Mouse (Mus musculus) myocyte (in vitro differentiated cells): ENCODE results near the gene Ndufc1. TPM values are rescaled to one million over a fixed set of nuclear protein-coding genes. Genes with fewer than 3 reads are reported as not detected.

Experiments
- H3K27me3 ChIP-seq: one replicate; pipeline ENCODE4 v1.6.1; 2011; ENCODE audit not compliant: control insufficient read depth, insufficient read depth, insufficient read length
- H3K36me3 ChIP-seq: one replicate; pipeline ENCODE4 v1.6.1; 2011; ENCODE audit not compliant: control insufficient read depth, insufficient read depth
- H3K4me2 ChIP-seq: one replicate; pipeline ENCODE4 v1.6.1; 2011; ENCODE audit warnings: low read depth, control low read depth
- H3K4me3 ChIP-seq: one replicate; pipeline ENCODE4 v1.5.1; 2011; ENCODE audit warnings: mild to moderate bottlenecking, control low read depth, moderate library complexity
- H3K79me2 ChIP-seq: one replicate; pipeline ENCODE4 v1.6.1; 2011; ENCODE audit not compliant: control insufficient read depth, insufficient read depth
- H3ac ChIP-seq: one replicate; pipeline ENCODE4 v1.6.1; 2011; ENCODE audit not compliant: control insufficient read depth, insufficient read length
- CEBPB ChIP-seq: IDR thresholded peaks from 2 replicates; pipeline ENCODE4 v1.6.1; 2011; ENCODE audit warnings: mild to moderate bottlenecking, moderate library complexity; ENCODE audit not compliant: poor library complexity, insufficient read depth, severe bottlenecking
- E2F4 ChIP-seq: IDR thresholded peaks from one replicate; pipeline ENCODE4 v1.6.1; 2011; ENCODE audit warnings: mild to moderate bottlenecking, control low read depth, moderate library complexity; ENCODE audit not compliant: insufficient read depth
- MAX ChIP-seq: IDR thresholded peaks from one replicate; pipeline ENCODE4 v1.6.1; 2011; ENCODE audit warnings: low read depth, mild to moderate bottlenecking, control low read depth
- MYOD1 ChIP-seq, 3 experiments: IDR thresholded peaks; one replicate each; pipeline ENCODE4 v1.6.1; 2011; ENCODE audit warnings: control low read depth in 2 of 3, low read depth in 2 of 3, mild to moderate bottlenecking in 2 of 3, moderate library complexity in 1 of 3; ENCODE audit not compliant: insufficient read length in 2 of 3, control insufficient read depth in 1 of 3
- MYOG ChIP-seq, 3 experiments: IDR thresholded peaks; one replicate each; pipeline ENCODE4 v1.6.1; 2011; ENCODE audit warnings: control low read depth in 2 of 3, low read depth in 2 of 3, mild to moderate bottlenecking in 2 of 3; ENCODE audit not compliant: insufficient read length in 2 of 3, control insufficient read depth in 1 of 3, insufficient read depth in 1 of 3
- POLR2A ChIP-seq: IDR thresholded peaks from one replicate; pipeline ENCODE4 v1.6.1; 2011; ENCODE audit warnings: low read depth, mild to moderate bottlenecking, control low read depth, moderate library complexity; ENCODE audit not compliant: insufficient read length
- POLR2AphosphoS2 ChIP-seq: IDR thresholded peaks from one replicate; pipeline ENCODE4 v1.6.1; 2011; ENCODE audit warnings: low read depth, control low read depth; ENCODE audit not compliant: insufficient read length
- REST ChIP-seq: IDR thresholded peaks from one replicate; pipeline ENCODE4 v1.6.1; 2011; ENCODE audit warnings: mild to moderate bottlenecking, control low read depth, moderate library complexity; ENCODE audit not compliant: insufficient read depth, insufficient read length
- SRF ChIP-seq: IDR thresholded peaks from one replicate; pipeline ENCODE4 v1.6.1; 2011; ENCODE audit warnings: low read depth; ENCODE audit not compliant: control insufficient read depth, insufficient read length
- TCF12 ChIP-seq: IDR thresholded peaks from one replicate; pipeline ENCODE4 v1.6.1; 2011; ENCODE audit warnings: mild to moderate bottlenecking, control low read depth; ENCODE audit not compliant: poor library complexity, insufficient read depth, severe bottlenecking
- TCF3 ChIP-seq: IDR thresholded peaks from one replicate; pipeline ENCODE4 v1.6.1; 2011; ENCODE audit warnings: low read depth, control low read depth; ENCODE audit not compliant: insufficient read length
- USF1 ChIP-seq: IDR thresholded peaks from one replicate; pipeline ENCODE4 v1.6.1; 2011; ENCODE audit warnings: low read depth, mild to moderate bottlenecking, control low read depth, moderate library complexity
- polyA plus RNA-seq: library from polyadenylated mRNA; unstranded; fragments of >200 nt; fragmentation: generic; extraction: Trizol; gene quantifications from one replicate; pipeline ENCODE4 v1.2.1, GENCODE M21; 2012; ENCODE audit warnings: missing spikeins

The Ndufc1 gene
- polyA plus RNA-seq, 1 experiment: 584 TPM

DNA sequence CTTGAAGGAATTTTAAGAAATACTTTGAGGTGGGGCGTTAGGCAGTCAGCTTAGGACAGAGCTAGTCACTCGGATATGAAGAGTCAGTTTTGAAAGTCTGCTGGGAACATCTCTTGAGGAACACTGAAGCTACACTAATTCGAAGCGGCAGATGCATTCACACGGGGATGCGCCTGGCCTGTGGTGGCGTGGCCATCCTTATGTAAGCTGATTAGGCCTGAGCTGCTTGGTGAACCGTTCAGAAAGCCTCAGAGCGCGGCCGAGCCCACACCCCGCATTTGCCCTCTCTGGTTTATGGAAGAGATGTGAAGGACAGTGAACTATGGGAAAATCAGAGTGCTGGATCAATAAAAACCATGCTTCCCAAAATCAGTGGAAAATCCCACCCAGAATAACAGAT lies 25.4 kb downstream of the Ndufc1 start:
- Histone ChIP-seq H3K4me3 (no peak overlapping the region), H3ac (no peak overlapping the region), H3K4me2 (no peak overlapping the region), H3K36me3 (no peaks in the 10 kb centered on the region), H3K79me2 (no peaks in the 10 kb centered on the region), H3K27me3 (no peaks in the 10 kb centered on the region)
- TF ChIP-seq MYOG (IDR thresholded peaks at IDR 0.05; ENCODE audit: control insufficient read depth in 1 of 3, insufficient read depth in 1 of 3, insufficient read length in 2 of 3, low read depth in 2 of 3) (no peak), POLR2AphosphoS2 (no peak), POLR2A (no peak), USF1 (no peak), SRF (no peak), E2F4 (no peak), TCF3 (no peak), CEBPB (no peak), MYOD1 (IDR thresholded peaks at IDR 0.05; ENCODE audit: control insufficient read depth in 1 of 3, insufficient read length in 2 of 3, low read depth in 2 of 3) (no peak), MAX (no peak), REST (no peak), TCF12 (no peak)

- Histone ChIP-seq H3K36me3 (no peaks in the 10 kb centered on the region), H3K4me3 (no peak overlapping the region), H3K27me3 (no peaks in the 10 kb centered on the region), H3K79me2 (no peaks in the 10 kb centered on the region), H3K4me2 (no peak overlapping the region), H3ac (no peak overlapping the region)
- TF ChIP-seq POLR2AphosphoS2: no peak
- TF ChIP-seq TCF12: no peak
- TF ChIP-seq E2F4: no peak
- no peak for TF ChIP-seq USF1
- no peak for TF ChIP-seq TCF3
- TF ChIP-seq MAX: no peak
- TF ChIP-seq SRF: no peak
- TF ChIP-seq MYOD1 (IDR thresholded peaks at IDR 0.05; ENCODE audit: control insufficient read depth in 1 of 3, insufficient read length in 2 of 3, low read depth in 2 of 3): no peak
- TF ChIP-seq MYOG (IDR thresholded peaks at IDR 0.05; ENCODE audit: control insufficient read depth in 1 of 3, insufficient read depth in 1 of 3, insufficient read length in 2 of 3, low read depth in 2 of 3): no peak
- no peak for TF ChIP-seq REST
- TF ChIP-seq CEBPB: no peak
- no peak for TF ChIP-seq POLR2A
Observed at GRCm38 (mm10) chr3:51380660-51381014, 28.2 kb downstream of the Ndufc1 start.

DNA sequence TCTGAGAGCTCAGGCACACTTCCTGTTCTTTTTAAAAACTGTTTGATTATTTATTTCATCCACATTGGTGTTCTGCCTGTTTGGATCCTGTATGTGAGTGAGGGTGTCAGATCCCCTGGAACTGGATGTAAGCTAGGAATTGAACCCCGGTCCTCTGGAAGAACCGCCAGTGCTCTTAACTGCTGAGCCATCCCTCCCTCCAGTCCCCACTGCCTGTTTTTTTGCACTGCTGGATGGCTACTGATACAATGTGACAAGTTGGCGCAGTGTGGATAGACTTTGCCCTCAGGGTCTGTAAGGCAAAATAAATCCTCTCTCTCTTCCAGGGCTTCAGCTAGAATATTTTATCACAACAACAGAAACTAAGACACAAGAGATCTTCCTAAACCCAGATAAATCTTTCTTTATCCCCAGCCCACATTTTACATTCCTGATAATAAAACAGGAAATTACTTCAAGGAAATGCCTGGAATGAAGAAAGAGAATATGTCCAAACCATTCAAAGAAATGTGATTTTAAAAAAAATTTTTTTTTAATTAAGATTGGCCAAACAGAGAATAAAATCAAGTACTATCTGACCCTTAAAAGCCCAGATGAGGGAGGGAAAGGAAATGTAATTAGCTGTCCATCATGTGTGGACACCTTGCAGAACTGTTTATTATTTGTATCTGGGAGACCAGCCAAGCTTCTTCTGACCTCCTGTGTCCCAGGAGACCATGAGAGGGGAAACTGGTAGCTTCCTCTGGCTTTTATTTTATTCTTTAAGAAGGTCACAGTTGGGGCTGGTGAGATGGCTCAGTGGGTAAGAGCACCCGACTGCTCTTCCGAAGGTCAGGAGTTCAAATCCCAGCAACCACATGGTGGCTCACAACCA lies 28.8 kb downstream of the Ndufc1 start:
- Histone ChIP-seq H3K79me2 (no peaks in the 10 kb centered on the region), H3K4me2 (no peak overlapping the region), H3ac (no peak overlapping the region), H3K4me3 (no peak overlapping the region), H3K36me3 (no peaks in the 10 kb centered on the region), H3K27me3 (no peaks in the 10 kb centered on the region)
- no peak for TF ChIP-seq POLR2A
- TF ChIP-seq SRF: no peak
- no peak for TF ChIP-seq REST
- TF ChIP-seq POLR2AphosphoS2: no peak
- no peak for TF ChIP-seq CEBPB
- TF ChIP-seq MYOD1 (IDR thresholded peaks at IDR 0.05; ENCODE audit: control insufficient read depth in 1 of 3, insufficient read length in 2 of 3, low read depth in 2 of 3): no peak
- TF ChIP-seq USF1: no peak
- no peak for TF ChIP-seq MAX
- TF ChIP-seq TCF3: no peak
- no peak for TF ChIP-seq E2F4
- TF ChIP-seq TCF12: no peak

DNA sequence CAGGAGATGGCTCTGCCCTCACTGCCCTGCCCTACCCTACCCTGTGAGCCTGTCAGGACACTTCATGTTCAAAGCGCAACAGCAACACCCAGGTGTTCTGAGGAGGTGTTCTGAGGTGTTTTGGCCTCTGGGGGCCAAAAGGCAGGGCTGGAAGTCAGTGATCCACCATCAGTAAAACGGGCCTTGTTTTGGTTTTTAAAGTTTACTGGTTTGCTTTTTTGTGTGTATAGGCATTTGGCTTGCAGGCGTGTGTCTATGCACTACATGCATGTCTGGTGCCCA lies 30.2 kb downstream of the Ndufc1 start:
- Histone ChIP-seq H3K27me3 (no peaks in the 10 kb centered on the region), H3ac (no peak overlapping the region), H3K4me3 (no peak overlapping the region), H3K4me2 (no peak overlapping the region), H3K36me3 (no peaks in the 10 kb centered on the region), H3K79me2 (no peaks in the 10 kb centered on the region)
- TF ChIP-seq TCF3: no peak
- TF ChIP-seq MYOD1 (IDR thresholded peaks at IDR 0.05; ENCODE audit: control insufficient read depth in 1 of 3, insufficient read length in 2 of 3, low read depth in 2 of 3): no peak
- TF ChIP-seq E2F4: no peak
- TF ChIP-seq POLR2A: no peak
- no peak for TF ChIP-seq TCF12
- no peak for TF ChIP-seq REST
- no peak for TF ChIP-seq CEBPB
- TF ChIP-seq MAX: no peak
- no peak for TF ChIP-seq MYOG (IDR thresholded peaks at IDR 0.05; ENCODE audit: control insufficient read depth in 1 of 3, insufficient read depth in 1 of 3, insufficient read length in 2 of 3, low read depth in 2 of 3)
- TF ChIP-seq POLR2AphosphoS2: no peak
- TF ChIP-seq SRF: no peak
- TF ChIP-seq USF1: no peak
